Mouse (Mus musculus) forebrain, postnatal 0 days (tissue): ENCODE measurements around the gene Sco1. TPM values are rescaled to one million over a fixed set of nuclear protein-coding genes. Genes with fewer than 3 reads are reported as not detected.
A peak's percentile ranks its signal among the peaks of the same experiment; 100 is the strongest.

Source experiments
- ATAC-seq: fragments of 200-750 bp; cut with Nextera tagmentation; 2 replicates; pipeline ENCODE4 v1.8.0; 2017; ENCODE audit warnings: mild to moderate bottlenecking, moderate library complexity
- DNase-seq: peaks from one replicate; pipeline ENCODE4 v3.0.0-alpha.2; 2015
- H3K27ac ChIP-seq: fragments of 300-500 bp; sonication (generic); 2 replicates; pipeline ENCODE4 v1.5.1; 2014; ENCODE audit warnings: low read depth, mild to moderate bottlenecking, antibody characterized with exemption, low read length, moderate library complexity, mixed read lengths
- H3K27me3 ChIP-seq: fragments of 300-500 bp; sonication (generic); 2 replicates; pipeline ENCODE4 v1.6.1; 2014; ENCODE audit warnings: mild to moderate bottlenecking, low read length, mixed read lengths; ENCODE audit not compliant: insufficient read depth
- H3K36me3 ChIP-seq: fragments of 300-500 bp; sonication (generic); 2 replicates; pipeline ENCODE4 v1.6.1; 2014; ENCODE audit warnings: mild to moderate bottlenecking, moderate library complexity; ENCODE audit not compliant: insufficient read depth
- H3K4me1 ChIP-seq: fragments of 300-500 bp; sonication (generic); 2 replicates; pipeline ENCODE4 v1.6.1; 2014; ENCODE audit warnings: antibody characterized with exemption; ENCODE audit not compliant: insufficient read depth
- H3K4me2 ChIP-seq: fragments of 300-500 bp; sonication (generic); 2 replicates; pipeline ENCODE4 v1.6.1; 2014; ENCODE audit warnings: low read depth, mild to moderate bottlenecking, moderate library complexity
- H3K4me3 ChIP-seq: fragments of 300-500 bp; sonication (generic); 2 replicates; pipeline ENCODE4 v1.5.1; 2014; ENCODE audit warnings: low read depth, low read length, mixed read lengths
- H3K9ac ChIP-seq: fragments of 300-500 bp; sonication (generic); 2 replicates; pipeline ENCODE4 v1.6.1; 2014; ENCODE audit warnings: mild to moderate bottlenecking
- H3K9me3 ChIP-seq: fragments of 300-500 bp; sonication (generic); 2 replicates; pipeline ENCODE4 v1.6.1; 2016; ENCODE audit warnings: low read length
- CTCF ChIP-seq: sonication (generic); IDR thresholded peaks from 2 replicates; pipeline ENCODE4 v1.5.1; 2016; ENCODE audit warnings: antibody characterized with exemption, control low read depth, low read depth
- WGBS: fragments of 180-500 bp; shearing (Covaris S2); extraction: QIAGEN DNeasy Blood & Tissue Kit; methylation state at CpG from one replicate; pipeline ENCODE4 v1.1.7; 2014; 5-methylcytosine and 5-hydroxymethylcytosine counted together
- polyA plus RNA-seq: library from polyadenylated mRNA; unstranded; fragments of >200 nt; fragmentation: Nextera tagmentation; extraction: Ambion mirVana; gene quantifications from 2 replicates; pipeline ENCODE4 v1.2.1, GENCODE M21; 2015
- total RNA-seq: library from RNA; depleted of rRNA; stranded (reverse); fragments of >200 nt; gene quantifications from 2 replicates; pipeline ENCODE4 v1.2.3, GENCODE M21; 2014

Sco1 gene
- total and polyA plus RNA-seq, 2 experiments from 2014 or later = 13.9 to 18.3 TPM

DNA sequence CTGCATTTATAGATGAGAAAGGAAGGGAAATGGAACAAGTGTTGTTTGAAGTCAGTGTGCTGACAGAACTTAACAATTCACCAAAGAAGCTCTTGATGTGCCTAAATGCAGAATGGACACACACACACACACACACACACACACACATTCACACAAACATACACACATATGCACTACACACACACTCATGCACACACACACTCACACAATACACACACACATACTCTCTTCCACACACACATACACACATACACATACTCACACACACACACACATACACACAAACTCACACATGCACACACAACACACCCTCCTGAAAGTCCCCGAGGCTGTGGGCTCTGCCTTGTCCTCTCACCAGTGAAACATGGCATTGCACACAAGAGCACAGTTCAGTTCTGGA lies 51.8 kb downstream of the Sco1 start:
- ATAC-seq (no peak), DNase-seq (no peak)
- Histone ChIP-seq H3K9me3 (no peaks in the 10 kb centered on the region), H3K4me2 (no peak overlapping the region), H3K27ac (no peak overlapping the region), H3K4me3 (no peak overlapping the region), H3K9ac (no peak overlapping the region), H3K4me1 (no peaks in the 10 kb centered on the region), H3K27me3 (no peaks in the 10 kb centered on the region), H3K36me3 (no peaks in the 10 kb centered on the region)
- no peak for TF ChIP-seq CTCF
- 85% methylated on average over 1 of the region's 1 CpGs for WGBS

DNA sequence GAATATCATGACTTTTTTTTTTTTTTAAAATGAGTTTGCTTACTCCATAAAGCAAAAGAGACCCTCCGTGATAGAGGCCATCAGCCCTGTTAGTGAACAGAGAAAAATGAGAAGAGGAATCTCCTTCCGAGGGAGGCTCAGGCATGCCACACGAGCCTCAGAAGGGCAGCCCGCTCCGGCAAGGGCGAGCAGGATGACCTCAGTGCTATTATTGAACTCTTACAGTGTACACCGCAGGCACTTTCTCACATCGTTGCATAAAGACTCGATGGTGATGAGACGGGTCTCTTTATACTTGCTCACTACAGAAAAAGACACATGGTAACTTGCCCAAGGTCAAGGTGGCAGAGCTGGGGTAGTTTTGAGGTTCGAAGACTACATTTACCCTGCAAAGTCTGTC lies 52.2 kb downstream of the Sco1 start:
- WGBS = 59% methylated on average over 11 of the region's 11 CpGs
- Histone ChIP-seq H3K4me2 (no peak overlapping the region), H3K27ac (no peak overlapping the region), H3K9me3 (no peaks in the 10 kb centered on the region), H3K27me3 (no peaks in the 10 kb centered on the region), H3K9ac (no peak overlapping the region), H3K36me3 (no peaks in the 10 kb centered on the region), H3K4me3 (no peak overlapping the region), H3K4me1 (no peaks in the 10 kb centered on the region)
- no peak for ATAC-seq
- TF ChIP-seq CTCF = no peak
- DNase-seq = no peak

DNA sequence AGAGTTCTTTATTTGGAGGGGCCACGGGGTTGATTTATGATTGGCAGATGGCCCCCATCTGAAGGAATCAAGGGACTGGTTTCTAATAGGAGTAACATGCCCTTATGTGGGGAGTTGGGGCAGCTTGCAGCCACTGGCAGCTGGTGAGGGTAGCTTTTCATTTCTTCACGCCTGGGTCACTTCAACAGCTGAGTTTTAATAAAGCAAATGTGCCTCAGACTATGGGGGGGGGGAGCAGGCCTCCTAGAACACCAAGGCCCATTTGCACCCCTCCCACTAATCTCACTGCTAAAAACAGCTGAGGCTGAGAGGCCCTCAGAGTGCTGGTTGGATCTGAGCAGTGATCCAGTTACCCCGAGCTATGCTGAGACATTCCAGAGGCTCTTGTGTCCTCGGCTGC lies 53.2 kb downstream of the Sco1 start:
- H3K27ac ChIP-seq = no peak overlapping the region
- WGBS = 63% methylated on average over 4 of the region's 4 CpGs
- H3K4me2 ChIP-seq = no peak overlapping the region
- H3K9ac ChIP-seq = no peak overlapping the region
- no peaks in the 10 kb centered on the region for H3K27me3 ChIP-seq
- no peaks in the 10 kb centered on the region for H3K4me1 ChIP-seq
- DNase-seq = no peak
- no peaks in the 10 kb centered on the region for H3K9me3 ChIP-seq
- H3K36me3 ChIP-seq = no peaks in the 10 kb centered on the region
- ATAC-seq = no peak
- H3K4me3 ChIP-seq = no peak overlapping the region
- no peak for TF ChIP-seq CTCF

DNA sequence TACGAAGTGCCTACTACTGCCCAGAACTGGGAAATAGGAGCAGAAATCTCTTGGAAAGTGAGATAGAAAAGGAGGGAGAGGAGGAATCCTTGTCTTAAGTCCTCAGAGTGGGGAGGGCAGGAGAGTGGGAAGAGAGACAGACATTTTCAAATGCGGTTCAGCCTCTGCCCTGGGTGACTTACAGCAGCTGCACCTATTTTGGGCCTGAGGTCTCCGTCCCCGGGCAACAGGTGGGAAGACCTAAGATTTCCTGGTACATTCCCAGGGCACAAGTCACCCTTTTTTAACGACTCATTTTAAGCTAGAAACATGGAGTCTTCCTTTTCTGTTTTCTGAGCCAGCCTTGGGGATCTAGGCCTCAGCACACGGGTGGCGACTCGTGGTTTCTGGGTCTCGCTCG lies 54.5 kb downstream of the Sco1 start:
- no peak for TF ChIP-seq CTCF
- H3K27ac ChIP-seq = no peak overlapping the region
- no peak overlapping the region for H3K4me2 ChIP-seq
- H3K4me1 ChIP-seq = no peaks in the 10 kb centered on the region
- no peaks in the 10 kb centered on the region for H3K9me3 ChIP-seq
- no peak overlapping the region for H3K9ac ChIP-seq
- H3K27me3 ChIP-seq = no peaks in the 10 kb centered on the region
- ATAC-seq (no peak), DNase-seq (no peak)
- H3K36me3 ChIP-seq = no peaks in the 10 kb centered on the region
- 75% methylated on average over 10 of the region's 10 CpGs for WGBS
- no peak overlapping the region for H3K4me3 ChIP-seq

DNA sequence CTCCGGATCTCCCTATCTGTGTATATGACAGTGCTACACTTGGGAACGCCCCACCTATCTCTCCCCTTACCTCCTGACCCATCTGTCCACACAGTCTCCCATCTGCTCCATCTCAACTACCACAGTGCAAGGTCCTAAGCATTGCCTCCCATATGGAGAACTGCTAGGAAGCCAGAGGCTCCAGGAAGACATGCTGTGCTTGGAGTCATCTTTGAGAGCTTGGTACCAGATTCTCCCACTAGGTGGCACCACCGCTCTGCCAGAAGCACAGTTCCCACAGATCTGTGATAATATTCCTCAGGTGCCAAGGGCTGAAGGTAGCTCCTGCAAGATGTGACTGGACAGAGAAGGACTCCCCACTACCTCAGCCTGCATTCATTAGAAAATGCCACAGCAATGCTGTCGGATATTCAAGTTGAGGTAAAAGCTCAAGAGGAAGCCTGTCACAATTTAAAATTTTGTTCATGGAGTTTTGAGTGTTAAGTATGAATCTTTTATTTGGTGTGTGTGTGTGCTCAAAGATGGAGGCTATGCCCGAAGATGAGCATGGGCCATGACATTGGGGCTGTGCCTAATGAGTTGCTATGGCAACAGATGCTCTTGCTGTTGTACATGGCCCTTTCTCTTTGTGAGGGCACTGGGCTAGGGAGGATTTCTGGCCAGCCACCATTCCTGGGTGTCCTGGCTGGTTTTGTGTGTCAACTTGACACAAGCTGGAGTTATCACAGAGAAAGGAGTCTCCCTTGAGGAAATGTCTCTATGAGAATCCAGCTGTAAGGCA lies 57.9 kb downstream of the Sco1 start:
- peak; percentile 91 for DNase-seq
- no peak overlapping the region for H3K4me3 ChIP-seq
- WGBS = 33% methylated on average over 5 of the region's 5 CpGs
- peak; percentile 81 for ATAC-seq
- no peak overlapping the region for H3K4me2 ChIP-seq
- H3K9me3 ChIP-seq = no peaks in the 10 kb centered on the region
- TF ChIP-seq CTCF = peak; percentile 96
- no peaks in the 10 kb centered on the region for H3K27me3 ChIP-seq
- H3K4me1 ChIP-seq = no peaks in the 10 kb centered on the region
- no peak overlapping the region for H3K27ac ChIP-seq
- no peaks in the 10 kb centered on the region for H3K36me3 ChIP-seq
- H3K9ac ChIP-seq = no peak overlapping the region

DNA sequence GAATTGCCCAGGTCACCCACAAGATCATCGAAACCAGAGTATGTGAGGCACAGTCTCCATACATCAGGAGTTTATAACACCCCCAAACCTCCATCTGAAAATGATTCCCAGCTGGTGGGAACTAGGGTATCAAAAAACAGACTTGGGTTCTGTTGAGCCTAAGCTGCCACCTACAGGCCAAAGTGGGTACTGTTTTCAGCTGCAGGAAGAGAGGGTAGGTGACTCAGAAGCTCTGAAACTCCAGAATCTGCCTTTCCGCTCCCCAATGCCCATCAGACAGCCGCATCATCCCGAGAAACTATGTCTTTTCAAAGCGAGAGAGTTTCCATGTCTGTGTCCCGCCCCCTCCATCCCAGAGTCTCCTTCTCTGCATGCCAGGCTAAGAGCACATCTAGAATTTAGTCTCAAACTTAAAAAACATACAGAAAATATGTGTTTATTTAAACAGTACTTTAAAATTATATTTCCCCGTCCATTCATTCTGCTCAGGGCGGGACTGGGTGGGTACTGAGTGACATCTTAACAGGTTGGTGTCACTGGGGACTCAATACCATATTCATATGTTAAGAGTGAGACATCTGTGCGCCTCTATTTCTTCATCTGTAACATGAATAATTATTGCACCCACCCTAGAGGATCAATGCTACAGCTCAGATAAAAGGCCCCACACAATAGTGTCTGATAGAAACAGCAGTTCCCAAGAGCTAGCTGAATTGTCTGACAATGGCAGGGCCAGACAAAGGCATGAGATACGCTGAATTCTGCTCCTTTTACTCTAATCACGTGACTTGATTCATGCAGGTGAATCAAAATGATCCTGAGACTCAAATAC lies 59.8 kb downstream of the Sco1 start:
- H3K9ac ChIP-seq = no peak overlapping the region
- ATAC-seq (peak; percentile 32; the same call in 1 of the 2 replicates), DNase-seq (peak; percentile 78)
- no peaks in the 10 kb centered on the region for H3K4me1 ChIP-seq
- no peak overlapping the region for H3K27ac ChIP-seq
- no peaks in the 10 kb centered on the region for H3K9me3 ChIP-seq
- no peaks in the 10 kb centered on the region for H3K27me3 ChIP-seq
- 29% methylated on average over 11 of the region's 11 CpGs for WGBS
- no peaks in the 10 kb centered on the region for H3K36me3 ChIP-seq
- TF ChIP-seq CTCF = peak; percentile 78
- H3K4me3 ChIP-seq = no peak overlapping the region
- H3K4me2 ChIP-seq = no peak overlapping the region

DNA sequence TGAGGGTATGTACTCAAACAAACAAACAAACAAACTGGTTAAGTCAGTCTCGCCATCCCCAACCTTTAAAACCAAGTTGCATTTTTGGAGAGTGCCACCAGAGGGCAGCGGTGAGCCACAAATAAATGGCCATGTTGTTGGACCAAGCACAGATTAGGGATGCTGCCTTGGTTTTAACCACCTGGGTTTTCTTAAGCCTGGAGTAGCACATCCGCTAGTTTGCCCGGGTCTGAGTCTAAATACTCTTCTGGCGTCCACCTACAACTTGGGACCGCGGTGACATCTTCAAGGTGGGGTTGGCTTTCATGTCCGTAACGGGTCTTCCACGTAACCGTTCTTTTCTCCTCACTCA lies 60.4 kb downstream of the Sco1 start:
- H3K27me3 ChIP-seq = no peaks in the 10 kb centered on the region
- H3K27ac ChIP-seq = no peak overlapping the region
- H3K4me1 ChIP-seq = no peaks in the 10 kb centered on the region
- H3K4me2 ChIP-seq = no peak overlapping the region
- peak; percentile 92 for DNase-seq
- ATAC-seq = peak; percentile 43; the same call in 1 of the 2 replicates
- no peak overlapping the region for H3K4me3 ChIP-seq
- peak; percentile 93 for TF ChIP-seq CTCF
- H3K36me3 ChIP-seq = no peaks in the 10 kb centered on the region
- no peak overlapping the region for H3K9ac ChIP-seq
- WGBS = 45% methylated on average over 11 of the region's 11 CpGs
- H3K9me3 ChIP-seq = no peaks in the 10 kb centered on the region
